Mouse (Mus musculus) cerebellum, adult 2 months (tissue): Measurements from ENCODE around the gene Phlda2. TPM values are rescaled to one million over a fixed set of nuclear protein-coding genes. Genes with fewer than 3 reads are reported as not detected.

ENCODE experiments used
- DNase-seq, 2 experiments: peaks; one replicate each; pipeline ENCODE4 v3.0.0; 2021
- H3K27ac ChIP-seq: fragments of 200-500 bp; 2 replicates; pipeline ENCODE4 v1.5.1; 2012; ENCODE audit warnings: low read length, control low read depth, inconsistent platforms; ENCODE audit not compliant: insufficient read depth
- H3K27me3 ChIP-seq: fragments of 200-500 bp; 2 replicates; pipeline ENCODE4 v1.6.1; 2012; ENCODE audit warnings: inconsistent platforms, mild to moderate bottlenecking, low read length, moderate library complexity; ENCODE audit not compliant: control insufficient read depth, insufficient read depth
- H3K4me1 ChIP-seq: fragments of 200-500 bp; 2 replicates; pipeline ENCODE4 v1.6.1; 2011; ENCODE audit warnings: low read length; ENCODE audit not compliant: control insufficient read depth, insufficient read depth
- H3K4me3 ChIP-seq: fragments of 200-500 bp; replicated peaks from 2 replicates; pipeline ENCODE3; 2011; ENCODE audit warnings: mild to moderate bottlenecking, low read depth, low read length, control low read depth; ENCODE audit not compliant: insufficient read depth
- CTCF ChIP-seq: fragments of 200-500 bp; IDR thresholded peaks from 2 replicates; pipeline ENCODE4 v1.5.1; 2011; ENCODE audit warnings: low read depth, mild to moderate bottlenecking, control low read depth, low read length, moderate library complexity, borderline replicate concordance; ENCODE audit not compliant: insufficient read depth
- POLR2A ChIP-seq: fragments of 200-500 bp; IDR thresholded peaks from 2 replicates; pipeline ENCODE4 v1.6.1; 2011; ENCODE audit warnings: low read length, control low read depth, borderline replicate concordance; ENCODE audit not compliant: insufficient read depth
- WGBS: fragments of 180-500 bp; shearing (Covaris S2); methylation state at CpG from one replicate; pipeline ENCODE4 v1.1.7; 2018; 5-methylcytosine and 5-hydroxymethylcytosine counted together
- polyA plus RNA-seq: library from polyadenylated mRNA; depleted of rRNA; stranded (reverse); fragments of >200 nt; gene quantifications from 2 replicates; pipeline ENCODE4 v1.2.3, GENCODE M21; 2012

Phlda2 gene
- polyA plus RNA-seq, 1 experiment, result not detected

DNA sequence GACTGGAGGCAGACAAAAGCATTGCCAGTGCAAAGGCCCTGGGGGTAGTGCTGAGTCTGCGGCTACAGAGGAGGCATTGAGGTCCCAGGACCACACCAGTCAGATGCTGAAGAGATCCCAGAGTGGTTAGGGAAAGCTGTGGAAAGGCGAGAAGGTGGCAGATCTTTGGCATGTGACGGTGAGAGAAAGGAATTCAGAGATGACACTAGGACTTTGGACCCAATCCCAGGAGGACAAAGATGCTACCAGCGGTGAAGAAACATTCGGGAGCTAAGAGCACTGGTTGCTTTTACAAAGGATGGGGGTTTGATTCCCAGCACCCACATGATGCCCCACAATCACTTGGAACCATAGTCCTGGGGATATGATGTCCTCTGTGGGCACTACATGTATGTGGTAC is 25.1 kb downstream of the Phlda2 start:
- no peaks in the 10 kb centered on the region for H3K4me1 ChIP-seq
- DNase-seq, result no peak
- no peak overlapping the region for H3K4me3 ChIP-seq
- no peak overlapping the region for H3K27ac ChIP-seq
- no peaks in the 10 kb centered on the region for H3K27me3 ChIP-seq
- TF ChIP-seq POLR2A (no peak), CTCF (no peak)
- 77% methylated on average over 5 of the region's 5 CpGs for WGBS

- no peak overlapping the region for H3K27ac ChIP-seq
- H3K27me3 ChIP-seq, result no peaks in the 10 kb centered on the region
- no peaks in the 10 kb centered on the region for H3K4me1 ChIP-seq
- no peak overlapping the region for H3K4me3 ChIP-seq
- no peak for DNase-seq
- WGBS, result 85% methylated on average over 3 of the region's 3 CpGs
- no peak for TF ChIP-seq CTCF
- TF ChIP-seq POLR2A, result no peak
Measured at GRCm38 (mm10) chr7:143476702-143477335, 26.1 kb downstream of the Phlda2 start.

DNA sequence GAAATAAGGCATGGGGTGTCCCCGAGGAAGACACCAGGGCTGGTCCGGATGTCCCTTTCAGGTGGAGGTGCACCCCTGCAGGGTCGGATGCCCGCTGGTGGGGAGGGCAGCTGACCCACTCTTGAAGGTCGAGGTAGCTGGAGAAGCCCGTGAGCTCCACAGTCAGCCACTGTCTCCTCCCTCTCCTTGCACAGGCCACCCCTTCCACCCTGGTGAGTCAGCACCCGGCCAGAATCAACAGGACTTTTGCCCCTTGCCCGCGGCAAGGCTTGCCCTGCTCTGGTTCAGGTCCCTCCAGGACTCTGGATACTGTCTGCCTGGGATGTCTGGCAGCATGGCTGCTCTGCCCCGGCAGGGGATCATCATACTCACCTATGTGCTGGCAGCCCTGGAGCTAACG is 27.1 kb downstream of the Phlda2 start:
- Histone ChIP-seq H3K27me3 (no peaks in the 10 kb centered on the region), H3K4me3 (no peak overlapping the region), H3K27ac (no peak overlapping the region), H3K4me1 (no peaks in the 10 kb centered on the region)
- WGBS, result 67% methylated on average over 11 of the region's 11 CpGs
- TF ChIP-seq POLR2A, result no peak
- TF ChIP-seq CTCF, result no peak
- DNase-seq, result no peak

DNA sequence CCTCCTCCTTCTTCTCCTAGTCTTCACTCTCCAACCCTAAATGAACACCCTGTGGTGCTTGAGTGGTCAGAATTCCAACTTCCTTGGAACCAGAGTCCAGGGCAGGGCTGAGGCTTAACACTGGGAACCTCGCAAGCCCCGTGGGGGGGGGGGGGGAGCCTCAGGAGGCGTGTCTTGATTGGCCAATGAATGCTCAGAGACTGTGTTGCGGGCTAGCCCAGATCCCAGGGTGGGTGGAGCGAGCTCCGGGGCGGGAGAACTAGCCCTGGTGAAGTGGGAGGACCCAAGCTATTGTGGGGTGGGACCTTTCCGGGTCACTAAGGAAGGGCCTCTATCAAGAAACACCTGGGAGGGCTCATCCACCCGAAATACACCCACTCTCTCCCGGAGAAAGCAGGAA is 28.1 kb downstream of the Phlda2 start:
- TF ChIP-seq POLR2A, result no peak
- TF ChIP-seq CTCF, result no peak
- no peak overlapping the region for H3K4me3 ChIP-seq

GRCm38 (mm10) chr7:143473347-143474101 is 29.4 kb downstream of the Phlda2 start, which contains the start of gene Slc22a18:
TSS of gene Slc22a18 (plus strand) at chr7:143473736.
- no peaks in the 10 kb centered on the region for H3K4me1 ChIP-seq
- no peak within 1 kb of the TSS for H3K27ac ChIP-seq
- WGBS, result 42% methylated on average over 4 of the region's 4 CpGs
- TF ChIP-seq CTCF (no peak), POLR2A (no peak)
- H3K4me3 ChIP-seq, result no peak within 1 kb of the TSS
- no peak for DNase-seq
- H3K27me3 ChIP-seq, result no peaks in the 10 kb centered on the region

More for the DNA sequence above, 28.1 kb downstream of the Phlda2 start:
- DNase-seq, result no peak
- 28% methylated on average over 10 of the region's 10 CpGs for WGBS
- Histone ChIP-seq H3K27ac (no peak overlapping the region), H3K27me3 (no peaks in the 10 kb centered on the region), H3K4me1 (no peaks in the 10 kb centered on the region)

- peak; percentile 82 for TF ChIP-seq CTCF
- no peak for TF ChIP-seq POLR2A
- Histone ChIP-seq H3K4me3 (no peak overlapping the region), H3K27ac (no peak overlapping the region), H3K27me3 (peaks cover under 1% of the 10 kb centered on the region; the same call in 1 of the 2 replicates), H3K4me1 (no peaks in the 10 kb centered on the region)
- 17% methylated on average over 8 of the region's 8 CpGs for WGBS
- peak; percentile 52 to 71 for DNase-seq
Measured at GRCm38 (mm10) chr7:143469946-143470345, 33.0 kb downstream of the Phlda2 start.

DNA sequence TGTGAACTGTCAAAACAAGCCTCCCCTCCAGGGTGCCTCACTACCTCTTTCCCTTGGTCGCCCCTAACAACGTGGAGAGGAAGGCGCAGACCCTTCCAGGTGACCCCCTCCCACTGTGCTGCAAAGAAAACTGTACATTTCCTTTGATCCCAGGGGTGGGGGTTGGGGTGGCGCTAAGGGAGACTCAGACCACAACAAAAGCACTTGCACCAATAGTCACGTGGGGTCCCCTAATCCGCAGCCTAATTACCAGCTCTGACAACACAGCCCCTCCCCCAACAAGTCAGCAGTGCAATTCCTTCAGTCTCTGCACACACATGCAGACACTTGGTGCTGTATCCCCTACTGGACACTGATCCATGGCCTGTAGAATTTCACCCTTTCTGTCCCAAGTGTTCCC is 35.2 kb downstream of the Phlda2 start:
- Histone ChIP-seq H3K27me3 (peaks cover 3% of the 10 kb centered on the region; the same call in 1 of the 2 replicates), H3K27ac (no peak overlapping the region), H3K4me1 (no peaks in the 10 kb centered on the region), H3K4me3 (no peak overlapping the region)
- no peak for DNase-seq
- 26% methylated on average over 6 of the region's 6 CpGs for WGBS
- TF ChIP-seq CTCF, result no peak
- TF ChIP-seq POLR2A, result no peak

DNA sequence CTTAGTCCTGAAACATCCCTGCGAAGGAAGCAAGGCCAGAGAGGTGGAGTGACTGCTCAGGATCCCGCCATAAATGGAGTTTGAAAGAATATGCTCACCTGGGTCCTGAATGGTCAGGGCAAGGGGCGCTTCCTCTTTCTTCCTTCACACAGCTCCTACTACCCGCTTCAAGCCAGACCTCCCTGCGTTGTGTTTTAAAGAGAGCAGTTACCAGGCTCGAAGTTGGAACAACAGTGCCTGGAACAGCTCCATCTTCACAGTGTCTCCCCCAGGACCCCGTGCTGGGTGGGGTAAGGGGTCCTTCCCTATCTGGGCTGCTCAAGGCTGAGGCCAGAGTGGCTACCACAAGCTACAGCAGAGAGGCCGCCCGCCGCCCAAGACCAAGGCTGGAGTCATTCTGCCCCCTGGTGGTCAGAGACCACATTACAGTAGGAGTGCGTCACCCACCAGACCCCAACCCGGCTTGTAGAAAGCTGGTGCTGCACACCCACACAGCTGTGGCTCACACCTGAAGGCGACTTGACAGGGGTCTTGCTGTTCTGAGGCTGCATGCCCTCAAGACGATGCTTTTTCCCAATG is 36.8 kb downstream of the Phlda2 start:
- DNase-seq, result peak; percentile 57 to 81
- peaks cover 3% of the 10 kb centered on the region; the same call in 1 of the 2 replicates for H3K27me3 ChIP-seq
- no peak overlapping the region for H3K4me3 ChIP-seq
- WGBS, result 29% methylated on average over 14 of the region's 14 CpGs
- no peak for TF ChIP-seq POLR2A
- peak; percentile 90 for TF ChIP-seq CTCF
- no peak overlapping the region for H3K27ac ChIP-seq
- H3K4me1 ChIP-seq, result no peaks in the 10 kb centered on the region
